Mouse (Mus musculus) Patski (cell line): Measurements from ENCODE around the gene Cntrob. TPM values are rescaled to one million over a fixed set of nuclear protein-coding genes. Genes with fewer than 3 reads are reported as not detected.

Experiments
- ATAC-seq: fragments of 100-300 bp; one replicate; pipeline ENCODE4 v1.8.0; 2021
- CTCF ChIA-PET: fragments of 350-600 bp; sonication (Branson Sonifier 250); formaldehyde crosslinking; loops from one replicate; lab custom pipeline; 2022; ENCODE audit warnings: inconsistent platforms; lab: Charles Lee
- POLR2A ChIA-PET: fragments of 350-600 bp; sonication (Branson Sonifier 250); formaldehyde crosslinking; loops from one replicate; lab custom pipeline; 2022; ENCODE audit warnings: antibody characterized with exemption, inconsistent platforms; lab: Charles Lee
- DNase-seq: peaks from one replicate; pipeline ENCODE4 v3.0.0-alpha.2; 2011; ENCODE audit warnings: low read depth, low spot score
- H3K27me3 ChIP-seq: fragments of 371-371 bp; one replicate; pipeline ENCODE4 v1.5.1; 2021
- CTCF ChIP-seq: fragments of 100-300 bp; IDR thresholded peaks from one replicate; pipeline ENCODE4 v1.5.1; 2021
- in situ Hi-C: fragments of 300-500 bp; cut with MboI; formaldehyde crosslinking; loops from 3 replicates; pipeline ENCODE4 v1.11.1; 2018; ENCODE audit warnings: low pct_unique_long_range_greater_than_20kb, mixed read lengths
- polyA plus RNA-seq: library from polyadenylated mRNA; unstranded; gene quantifications from one replicate; pipeline ENCODE4 v1.2.3, GENCODE M21; 2021

Gene Cntrob
- polyA plus RNA-seq, 1 experiment from 2014 or later: 21.1 TPM

- TF ChIP-seq CTCF: no peak
- DNase-seq: no peak
- no peak for ATAC-seq
- H3K27me3 ChIP-seq: no peaks in the 10 kb centered on the region
- CTCF ChIA-PET: no interaction called here
- POLR2A ChIA-PET: interaction anchor here (0.9 kb wide), 1 partner anchor 113 kb away, joined by 4 read pairs; no protein-coding TSS in a partner anchor
- in situ Hi-C loops: no loop called here
Measured at GRCm38 (mm10) chr11:69254808-69255207, 68.8 kb downstream of the Cntrob start.

GRCm38 (mm10) chr11:69253131-69253530, 70.4 kb downstream of the Cntrob start:
- TF ChIP-seq CTCF: no peak
- in situ Hi-C loops: no loop called here
- ChIA-PET CTCF (interaction anchor here (0.6 kb wide), 1 partner anchor 8 kb away, joined by 3 read pairs; no protein-coding TSS in a partner anchor), POLR2A (interaction anchor here (0.6 kb wide), 1 partner anchor 733 kb away, joined by 3 read pairs; no protein-coding TSS in a partner anchor)
- DNase-seq (no peak), ATAC-seq (no peak)
- no peaks in the 10 kb centered on the region for H3K27me3 ChIP-seq

- ChIA-PET POLR2A (no interaction called here), CTCF (no interaction called here)
- in situ Hi-C loops: no loop called here
- H3K27me3 ChIP-seq: no peaks in the 10 kb centered on the region
- ATAC-seq (no peak), DNase-seq (no peak)
- no peak for TF ChIP-seq CTCF
Measured at GRCm38 (mm10) chr11:69251953-69252352, 71.6 kb downstream of the Cntrob start.

GRCm38 (mm10) chr11:69251135-69251842, 72.3 kb downstream of the Cntrob start:
- peak; percentile 58 for TF ChIP-seq CTCF
- ChIA-PET CTCF (no interaction called here), POLR2A (no interaction called here)
- no peaks in the 10 kb centered on the region for H3K27me3 ChIP-seq
- in situ Hi-C loops: no loop called here
- DNase-seq (no peak), ATAC-seq (no peak)

GRCm38 (mm10) chr11:69250106-69250505, 73.5 kb downstream of the Cntrob start:
- no peaks in the 10 kb centered on the region for H3K27me3 ChIP-seq
- ATAC-seq (no peak), DNase-seq (no peak)
- no peak for TF ChIP-seq CTCF
- CTCF ChIA-PET: interaction anchor here (1.2 kb wide), 1 partner anchor 9 kb away, joined by 3 read pairs; no protein-coding TSS in a partner anchor
- in situ Hi-C loops: no loop called here
- POLR2A ChIA-PET: no interaction called here

Other genes with a start within 250 kb of the Cntrob start
- gene Vamp2, start 235.3 kb downstream of the Cntrob start, polyA plus RNA-seq: 62.4 TPM
- 10.8 TPM for gene Per1, start 228.6 kb downstream of the Cntrob start, polyA plus RNA-seq
- 0.53 TPM for gene Hes7, start 203.4 kb downstream of the Cntrob start, polyA plus RNA-seq
- 0.96 TPM for gene 9130213A22Rik, start 201.2 kb downstream of the Cntrob start, polyA plus RNA-seq
- 0.36 TPM for gene Aloxe3, start 197.9 kb downstream of the Cntrob start, polyA plus RNA-seq
- gene Alox12b, start 166.8 kb downstream of the Cntrob start, polyA plus RNA-seq: not detected
- not detected for gene Alox8, start 125.9 kb downstream of the Cntrob start, polyA plus RNA-seq
- gene Gucy2e, start 86.7 kb downstream of the Cntrob start, polyA plus RNA-seq: not detected
- 84.6 TPM for gene Trappc1, start 205 bp upstream of the Cntrob start, polyA plus RNA-seq
- 1.6 TPM for gene Kcnab3, start 2.5 kb upstream of the Cntrob start, polyA plus RNA-seq
- 7.4 TPM for gene Rnf227, start 16.7 kb upstream of the Cntrob start, polyA plus RNA-seq
- gene Chd3, start 45.6 kb upstream of the Cntrob start, polyA plus RNA-seq: 295 TPM
- 128 TPM for gene Naa38, start 71.7 kb upstream of the Cntrob start, polyA plus RNA-seq
- 28.1 TPM for gene Cyb5d1, start 71.9 kb upstream of the Cntrob start, polyA plus RNA-seq
- gene Tmem88, start 74.5 kb upstream of the Cntrob start, polyA plus RNA-seq: 0.18 TPM
- gene Kdm6b, start 89.9 kb upstream of the Cntrob start, polyA plus RNA-seq: 26.6 TPM
- 1.4 TPM for gene Dnah2, start 225.3 kb upstream of the Cntrob start, polyA plus RNA-seq
- gene Efnb3, start 236.4 kb upstream of the Cntrob start, polyA plus RNA-seq: 0.27 TPM